Mouse (Mus musculus) MEL (cell line): ENCODE data around the gene Dennd1a.

Experiments used
- CTCF ChIP-seq, 3 experiments: IDR thresholded peaks in 2 of 3; conservative IDR thresholded peaks in 1 of 3; 2 replicates each; pipeline ENCODE4 v1.5.1; 2011 to 2012; ENCODE audit warnings: low read length in 3 of 3, low read depth in 2 of 3, mild to moderate bottlenecking in 2 of 3, improper control_type of control experiment in 1 of 3, inconsistent platforms in 1 of 3, mixed read lengths in 1 of 3, moderate library complexity in 1 of 3; ENCODE audit not compliant: control insufficient read depth in 1 of 3, insufficient read depth in 1 of 3, poor library complexity in 1 of 3, severe bottlenecking in 1 of 3
- ZKSCAN1 ChIP-seq: IDR thresholded peaks from 2 replicates; pipeline ENCODE4 v1.6.1; 2012; ENCODE audit warnings: low read depth, mild to moderate bottlenecking, inconsistent platforms, low read length, improper control_type of control experiment, moderate library complexity

GRCm38 (mm10) chr2:38259052-38259451, 28.1 kb downstream of the Dennd1a start:
- TF ChIP-seq ZKSCAN1 (no peak), CTCF (IDR thresholded peaks at IDR 0.05 in 2 of 3, conservative IDR thresholded peaks at IDR 0.05 in 1 of 3; ENCODE audit: control insufficient read depth in 1 of 3, insufficient read depth in 1 of 3, low read depth in 2 of 3, low read length in 3 of 3, poor library complexity in 1 of 3, severe bottlenecking in 1 of 3) (no peak)
